Mouse (Mus musculus) neutrophil, adult 5-6 weeks (primary cell): ENCODE data around the gene Usp50. TPM values are rescaled to one million over a fixed set of nuclear protein-coding genes. Genes with fewer than 3 reads are reported as not detected.

ENCODE experiments used
- ATAC-seq: fragments of 151-379, 151-347 bp; 2 replicates; pipeline ENCODE4 v1.8.0; 2017; ENCODE audit warnings: mild to moderate bottlenecking, moderate TSS enrichment; ENCODE audit not compliant: insufficient number of reproducible peaks, poor library complexity, low FRiP score, severe bottlenecking; ENCODE audit errors: extremely low read depth
- total RNA-seq: library from RNA; stranded (forward); fragments of 200-1000 nt; gene quantifications from 2 replicates; pipeline ENCODE4 v1.2.3, GENCODE M21; 2017

Gene Usp50
- total RNA-seq, 1 experiment from 2014 or later = not detected

GRCm38 (mm10) chr2:126765867-126766582 lies 17.2 kb downstream of the Usp50 start:
- no peak for ATAC-seq

GRCm38 (mm10) chr2:126759351-126759750 lies 23.9 kb downstream of the Usp50 start:
- no peak for ATAC-seq

GRCm38 (mm10) chr2:126755664-126756063 lies 27.6 kb downstream of the Usp50 start:
- no peak for ATAC-seq

- ATAC-seq = no peak
Measured at GRCm38 (mm10) chr2:126743389-126743788, 39.9 kb downstream of the Usp50 start.

- ATAC-seq = no peak
Measured at GRCm38 (mm10) chr2:126740314-126740713, 43.0 kb downstream of the Usp50 start.

GRCm38 (mm10) chr2:126735339-126736073 lies 47.8 kb downstream of the Usp50 start:
- no peak for ATAC-seq

- ATAC-seq = no peak
Measured at GRCm38 (mm10) chr2:126730502-126730901, 52.8 kb downstream of the Usp50 start.

GRCm38 (mm10) chr2:126729207-126729606 lies 54.1 kb downstream of the Usp50 start:
- ATAC-seq = no peak

GRCm38 (mm10) chr2:126712950-126713349 lies 70.3 kb downstream of the Usp50 start:
- no peak for ATAC-seq

GRCm38 (mm10) chr2:126712526-126712925 lies 70.7 kb downstream of the Usp50 start:
- no peak for ATAC-seq

GRCm38 (mm10) chr2:126708361-126708760 lies 74.9 kb downstream of the Usp50 start:
- ATAC-seq = no peak

GRCm38 (mm10) chr2:126707438-126707779 lies 75.9 kb downstream of the Usp50 start:
- ATAC-seq = no peak

- peak; percentile 99 for ATAC-seq
Measured at GRCm38 (mm10) chr2:126706759-126707437, 76.4 kb downstream of the Usp50 start, which contains the start of gene Usp8. Gene Usp8, plus strand, starts transcription at chr2:126707328.

GRCm38 (mm10) chr2:126695285-126695684 lies 88.0 kb downstream of the Usp50 start:
- no peak for ATAC-seq

GRCm38 (mm10) chr2:126691290-126691689 lies 92.0 kb downstream of the Usp50 start:
- ATAC-seq = no peak

- no peak for ATAC-seq
Measured at GRCm38 (mm10) chr2:126682937-126683336, 100.3 kb downstream of the Usp50 start.

- no peak for ATAC-seq
Measured at GRCm38 (mm10) chr2:126682333-126682732, 100.9 kb downstream of the Usp50 start.

GRCm38 (mm10) chr2:126677366-126677765 lies 105.9 kb downstream of the Usp50 start:
- ATAC-seq = no peak

GRCm38 (mm10) chr2:126676122-126676515 lies 107.2 kb downstream of the Usp50 start, which contains the start of gene Gabpb1:
Gene Gabpb1, minus strand, starts transcription at chr2:126676337.
- no peak for ATAC-seq
